Mouse (Mus musculus): Measurements from ENCODE around the gene Btg2. TPM values are rescaled to one million over a fixed set of nuclear protein-coding genes. Genes with fewer than 3 reads are reported as not detected.
A peak's percentile ranks its signal among the peaks of the same experiment; 100 is the strongest.

Gene Btg2
- polyA plus RNA-seq, 1 experiment from 2014 or later, result 82.6 TPM

DNA sequence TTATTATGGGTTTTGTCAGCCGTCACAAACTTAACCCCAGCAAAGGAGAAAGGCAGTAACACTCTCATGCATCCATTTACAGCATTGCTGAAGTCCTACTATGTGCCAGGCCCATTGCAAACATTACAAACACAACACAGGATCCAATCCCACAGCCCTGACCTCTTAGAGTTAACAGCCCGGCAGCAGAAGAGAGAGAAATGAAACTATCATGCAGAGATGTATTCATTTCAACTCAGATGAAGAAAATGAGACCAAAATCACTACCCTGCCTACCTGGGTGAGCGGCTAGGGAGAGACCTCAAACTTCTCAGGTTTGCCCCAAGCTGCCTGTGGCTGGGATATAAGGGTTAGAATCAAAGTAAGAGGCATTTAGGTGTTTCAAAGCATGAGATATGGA, 12.4 kb downstream of the Btg2 start:
- Histone ChIP-seq H3K9ac (ENCODE audit: low read length) (no peak overlapping the region), H3K4me1 (ENCODE audit: control insufficient read depth, insufficient read depth, low read length) (peaks cover 64% of the 10 kb centered on the region), H3K4me3 (ENCODE audit: low read depth, low read length) (no peak overlapping the region), H3K9me3 (replicated peaks; ENCODE audit: control insufficient read depth, low read length) (no peaks in the 10 kb centered on the region), H3K36me3 (ENCODE audit: control insufficient read depth, insufficient read depth, low read length) (no peaks in the 10 kb centered on the region), H3K27ac (ENCODE audit: low read depth, low read length) (peak overlapping the region; percentile 31; the same call in 1 of the 2 replicates), H3K27me3 (replicated peaks; ENCODE audit: control insufficient read depth, insufficient read depth, low read length) (no peaks in the 10 kb centered on the region), H3K4me2 (ENCODE audit: low read length) (no peak overlapping the region)
- DNase-seq (ENCODE audit: low spot score), result no peak
- 64% methylated on average over 3 of the region's 3 CpGs for WGBS
- ATAC-seq, result no peak

DNA sequence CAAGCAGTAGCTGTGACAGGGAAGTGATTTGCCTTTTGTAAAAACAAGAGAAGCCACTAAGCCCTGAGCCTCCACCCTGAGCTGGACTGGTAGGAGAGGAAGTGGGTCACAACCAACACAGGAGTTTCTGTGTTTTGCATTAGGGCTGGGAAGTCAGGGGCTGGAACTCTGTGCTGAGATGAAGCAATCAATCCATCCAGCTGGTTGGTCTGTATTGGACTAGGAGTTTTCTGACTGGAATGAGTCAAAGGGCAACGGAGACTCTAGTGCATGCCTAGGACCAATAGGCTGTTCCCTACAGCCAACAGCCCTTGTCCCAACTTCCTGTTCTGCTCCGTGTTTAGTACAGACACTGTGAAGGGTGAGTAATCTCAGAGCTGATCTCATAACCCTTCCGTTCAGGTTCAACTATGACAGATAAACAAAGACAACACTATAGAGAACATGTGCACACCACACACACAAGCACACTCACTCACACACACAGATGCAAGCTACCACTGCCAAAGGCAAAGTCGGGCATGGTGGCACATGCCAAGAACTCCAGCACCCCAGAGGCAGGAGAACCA, 13.6 kb downstream of the Btg2 start:
- H3K9me3 ChIP-seq (replicated peaks; ENCODE audit: control insufficient read depth, low read length), result no peaks in the 10 kb centered on the region
- 70% methylated on average over 4 of the region's 4 CpGs for WGBS
- H3K4me1 ChIP-seq (ENCODE audit: control insufficient read depth, insufficient read depth, low read length), result peaks cover 65% of the 10 kb centered on the region
- ATAC-seq (no peak), DNase-seq (ENCODE audit: low spot score) (no peak)
- H3K9ac ChIP-seq (ENCODE audit: low read length), result no peak overlapping the region
- no peak overlapping the region for H3K4me2 ChIP-seq (ENCODE audit: low read length)
- no peaks in the 10 kb centered on the region for H3K36me3 ChIP-seq (ENCODE audit: control insufficient read depth, insufficient read depth, low read length)
- H3K27me3 ChIP-seq (replicated peaks; ENCODE audit: control insufficient read depth, insufficient read depth, low read length), result no peaks in the 10 kb centered on the region
- H3K27ac ChIP-seq (ENCODE audit: low read depth, low read length), result peak overlapping the region; percentile 97
- no peak overlapping the region for H3K4me3 ChIP-seq (ENCODE audit: low read depth, low read length)

DNA sequence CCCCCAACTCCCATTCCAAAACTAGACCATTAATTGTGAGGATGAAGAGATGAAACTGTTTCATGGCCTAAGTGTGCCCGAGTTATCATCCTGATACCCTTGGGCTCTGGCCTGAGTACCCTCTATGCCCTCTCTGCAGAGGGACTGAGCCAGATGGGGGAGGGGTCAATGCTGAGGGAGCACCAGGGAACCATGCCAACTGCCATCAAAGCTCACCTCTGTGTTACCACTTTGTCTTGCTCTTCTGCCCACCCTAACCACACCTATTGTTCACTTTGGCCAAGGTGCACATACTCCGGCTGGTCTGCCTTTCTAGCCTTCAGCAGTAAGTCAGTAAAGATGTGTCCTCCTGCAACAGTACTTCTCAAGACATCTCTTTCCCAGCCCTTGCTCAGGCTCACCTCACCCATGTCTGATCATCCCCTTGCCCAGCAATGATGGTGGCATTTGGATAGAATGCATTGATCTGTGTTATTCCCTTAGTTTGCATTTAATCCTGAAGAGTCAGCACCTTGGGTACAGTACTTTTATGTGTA, 14.6 kb downstream of the Btg2 start:
- peak overlapping the region; percentile 97 for H3K27ac ChIP-seq (ENCODE audit: low read depth, low read length)
- ATAC-seq (no peak), DNase-seq (ENCODE audit: low spot score) (no peak)
- H3K27me3 ChIP-seq (replicated peaks; ENCODE audit: control insufficient read depth, insufficient read depth, low read length), result no peaks in the 10 kb centered on the region
- H3K9me3 ChIP-seq (replicated peaks; ENCODE audit: control insufficient read depth, low read length), result no peaks in the 10 kb centered on the region
- peak overlapping the region; percentile 37 for H3K4me2 ChIP-seq (ENCODE audit: low read length)
- no peaks in the 10 kb centered on the region for H3K36me3 ChIP-seq (ENCODE audit: control insufficient read depth, insufficient read depth, low read length)
- WGBS, result 44% methylated on average over 2 of the region's 2 CpGs
- peaks cover 64% of the 10 kb centered on the region for H3K4me1 ChIP-seq (ENCODE audit: control insufficient read depth, insufficient read depth, low read length)
- no peak overlapping the region for H3K4me3 ChIP-seq (ENCODE audit: low read depth, low read length)
- H3K9ac ChIP-seq (ENCODE audit: low read length), result peak overlapping the region; percentile 17

DNA sequence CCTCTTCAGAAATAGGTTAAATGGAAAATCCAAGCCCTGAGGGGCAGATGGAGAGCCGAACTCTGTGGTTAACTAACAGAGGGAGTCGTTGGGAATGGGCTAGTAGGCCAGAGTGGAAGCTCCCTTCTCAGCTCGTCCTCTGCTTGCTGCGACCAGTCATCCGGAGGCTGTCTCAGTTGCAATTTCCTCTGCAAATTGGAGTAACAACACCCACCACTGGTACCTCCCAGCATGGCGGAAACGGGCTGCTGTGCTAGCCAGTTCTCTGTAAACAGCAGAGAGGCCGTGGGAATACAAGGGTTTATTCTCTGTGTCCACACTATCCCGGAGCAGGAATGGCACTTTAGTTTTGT, 15.2 kb downstream of the Btg2 start:
- DNase-seq (ENCODE audit: low spot score), result no peak
- H3K9me3 ChIP-seq (replicated peaks; ENCODE audit: control insufficient read depth, low read length), result no peaks in the 10 kb centered on the region
- peak overlapping the region; percentile 97 for H3K27ac ChIP-seq (ENCODE audit: low read depth, low read length)
- no peaks in the 10 kb centered on the region for H3K36me3 ChIP-seq (ENCODE audit: control insufficient read depth, insufficient read depth, low read length)
- WGBS, result 2% methylated on average over 9 of the region's 9 CpGs
- H3K4me1 ChIP-seq (ENCODE audit: control insufficient read depth, insufficient read depth, low read length), result peaks cover 62% of the 10 kb centered on the region
- no peak overlapping the region for H3K4me3 ChIP-seq (ENCODE audit: low read depth, low read length)
- ATAC-seq, result peak; percentile 6; the same call in 1 of the 2 replicates
- H3K27me3 ChIP-seq (replicated peaks; ENCODE audit: control insufficient read depth, insufficient read depth, low read length), result no peaks in the 10 kb centered on the region
- H3K9ac ChIP-seq (ENCODE audit: low read length), result peak overlapping the region; percentile 17
- peak overlapping the region; percentile 37 for H3K4me2 ChIP-seq (ENCODE audit: low read length)

DNA sequence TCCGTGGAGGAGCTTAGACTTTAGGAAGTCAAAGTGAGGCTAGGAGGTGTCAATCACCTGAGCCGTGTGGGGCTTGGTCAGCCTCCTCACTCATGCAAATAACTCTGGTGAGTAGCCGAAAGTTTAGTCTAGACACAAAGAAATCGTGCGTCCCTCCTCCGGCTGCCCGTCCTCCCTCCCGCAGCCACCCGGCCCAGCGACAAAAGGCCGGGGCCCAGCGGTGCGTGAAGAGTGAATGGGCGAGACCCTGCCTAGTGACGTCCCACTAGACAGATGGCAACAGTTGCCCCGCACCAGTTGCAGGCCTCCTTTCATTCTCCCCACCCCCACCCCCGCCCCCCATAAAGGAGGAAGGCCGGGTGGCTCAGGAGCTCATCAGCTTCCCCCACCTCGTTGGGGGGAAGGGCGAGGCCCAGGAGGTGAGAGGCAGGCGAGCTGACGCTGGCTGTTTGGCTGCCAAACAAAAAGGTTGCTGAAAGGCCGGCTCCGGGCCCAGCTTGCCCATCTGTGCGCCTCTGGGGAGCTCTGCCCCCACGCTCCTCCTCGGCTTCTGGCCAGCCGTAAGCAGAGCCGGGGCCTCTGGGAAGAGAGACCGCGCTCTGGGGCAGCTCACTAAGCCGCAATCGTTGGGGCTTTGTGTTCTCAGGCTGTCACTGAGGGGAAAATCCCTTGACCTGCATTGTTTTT, 15.7 kb downstream of the Btg2 start:
- H3K4me3 ChIP-seq (ENCODE audit: low read depth, low read length), result no peak overlapping the region
- no peaks in the 10 kb centered on the region for H3K27me3 ChIP-seq (replicated peaks; ENCODE audit: control insufficient read depth, insufficient read depth, low read length)
- peak; percentile 78 for ATAC-seq
- no peaks in the 10 kb centered on the region for H3K36me3 ChIP-seq (ENCODE audit: control insufficient read depth, insufficient read depth, low read length)
- H3K9me3 ChIP-seq (replicated peaks; ENCODE audit: control insufficient read depth, low read length), result no peaks in the 10 kb centered on the region
- peak; percentile 96 for DNase-seq (ENCODE audit: low spot score)
- H3K4me2 ChIP-seq (ENCODE audit: low read length), result peak overlapping the region; percentile 37
- peak overlapping the region; percentile 97 for H3K27ac ChIP-seq (ENCODE audit: low read depth, low read length)
- H3K9ac ChIP-seq (ENCODE audit: low read length), result peak overlapping the region; percentile 17
- H3K4me1 ChIP-seq (ENCODE audit: control insufficient read depth, insufficient read depth, low read length), result peaks cover 62% of the 10 kb centered on the region
- WGBS, result under 1% methylated on average over 32 of the region's 33 CpGs

DNA sequence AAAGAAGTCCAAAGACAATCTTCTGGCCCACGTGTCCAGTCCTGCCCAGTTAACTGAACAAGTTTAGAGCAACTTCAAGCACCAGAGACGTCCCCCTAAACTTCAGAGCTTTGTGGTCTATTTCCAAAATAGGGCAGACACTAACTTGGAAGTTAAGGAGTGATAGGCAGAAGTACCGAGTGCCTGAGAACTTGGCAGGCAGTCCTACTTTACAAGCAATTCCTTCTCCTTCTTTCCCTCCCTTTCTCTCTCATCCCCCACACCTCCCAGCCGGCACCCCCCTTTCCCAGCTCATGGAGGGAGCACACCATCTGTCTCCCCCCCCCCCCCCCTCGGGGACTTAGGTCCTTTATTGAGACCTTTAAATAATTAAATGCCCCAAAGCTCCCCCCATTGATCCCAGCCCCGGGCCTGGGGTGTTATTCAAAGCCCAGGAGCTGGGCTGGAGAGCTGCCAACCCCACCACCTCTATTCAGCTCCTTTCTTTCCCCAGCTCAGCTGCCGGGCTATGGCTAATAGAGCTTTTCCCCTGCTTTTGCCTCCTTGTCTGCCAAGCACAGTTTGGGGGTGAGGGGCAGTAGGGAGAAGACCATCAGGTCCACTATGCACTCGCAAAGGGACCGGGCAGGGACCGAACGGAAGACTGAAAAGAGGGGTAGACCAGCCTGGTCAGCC, 16.4 kb downstream of the Btg2 start:
- peak overlapping the region; percentile 17; the same call in 1 of the 2 replicates for H3K9ac ChIP-seq (ENCODE audit: low read length)
- WGBS, result under 1% methylated on average over 9 of the region's 11 CpGs

DNA sequence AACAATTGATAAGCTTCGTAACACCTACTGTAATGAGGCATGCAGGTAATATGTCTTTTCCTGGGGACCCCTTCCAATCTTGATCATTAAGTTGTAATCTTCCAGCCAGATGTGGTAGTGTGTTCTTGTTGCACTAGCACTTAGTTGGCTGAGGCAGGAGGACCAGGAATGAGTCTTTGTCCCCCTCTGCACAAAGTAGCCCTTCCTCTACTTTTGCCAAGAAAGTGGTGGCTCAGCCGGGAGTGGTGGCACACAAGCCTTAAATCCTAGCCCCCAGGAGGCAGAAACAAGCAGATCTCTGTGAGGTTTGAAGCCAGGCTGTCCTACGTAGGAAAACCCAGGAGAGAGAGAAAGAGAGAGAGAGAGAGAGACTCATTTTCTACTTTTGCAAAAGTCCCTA, 17.0 kb downstream of the Btg2 start:
- H3K4me3 ChIP-seq (ENCODE audit: low read depth, low read length), result no peak overlapping the region
- H3K27me3 ChIP-seq (replicated peaks; ENCODE audit: control insufficient read depth, insufficient read depth, low read length), result no peaks in the 10 kb centered on the region
- no peak for ATAC-seq
- WGBS, result 23% methylated on average over 3 of the region's 3 CpGs
- no peaks in the 10 kb centered on the region for H3K36me3 ChIP-seq (ENCODE audit: control insufficient read depth, insufficient read depth, low read length)
- H3K9ac ChIP-seq (ENCODE audit: low read length), result peak overlapping the region; percentile 55; the same call in 1 of the 2 replicates
- peak overlapping the region; percentile 57 for H3K4me2 ChIP-seq (ENCODE audit: low read length)
- no peaks in the 10 kb centered on the region for H3K9me3 ChIP-seq (replicated peaks; ENCODE audit: control insufficient read depth, low read length)
- no peak for DNase-seq (ENCODE audit: low spot score)
- peaks cover 58% of the 10 kb centered on the region for H3K4me1 ChIP-seq (ENCODE audit: control insufficient read depth, insufficient read depth, low read length)
- H3K27ac ChIP-seq (ENCODE audit: low read depth, low read length), result peak overlapping the region; percentile 97

More for the DNA sequence above, 16.4 kb downstream of the Btg2 start:
- Histone ChIP-seq H3K27ac (ENCODE audit: low read depth, low read length) (peak overlapping the region; percentile 97), H3K4me2 (ENCODE audit: low read length) (peak overlapping the region; percentile 57), H3K36me3 (ENCODE audit: control insufficient read depth, insufficient read depth, low read length) (no peaks in the 10 kb centered on the region), H3K9me3 (replicated peaks; ENCODE audit: control insufficient read depth, low read length) (no peaks in the 10 kb centered on the region), H3K4me1 (ENCODE audit: control insufficient read depth, insufficient read depth, low read length) (peaks cover 62% of the 10 kb centered on the region), H3K4me3 (ENCODE audit: low read depth, low read length) (no peak overlapping the region), H3K27me3 (replicated peaks; ENCODE audit: control insufficient read depth, insufficient read depth, low read length) (no peaks in the 10 kb centered on the region)
- DNase-seq (ENCODE audit: low spot score), result peak; percentile 96
- peak; percentile 62 for ATAC-seq

DNA sequence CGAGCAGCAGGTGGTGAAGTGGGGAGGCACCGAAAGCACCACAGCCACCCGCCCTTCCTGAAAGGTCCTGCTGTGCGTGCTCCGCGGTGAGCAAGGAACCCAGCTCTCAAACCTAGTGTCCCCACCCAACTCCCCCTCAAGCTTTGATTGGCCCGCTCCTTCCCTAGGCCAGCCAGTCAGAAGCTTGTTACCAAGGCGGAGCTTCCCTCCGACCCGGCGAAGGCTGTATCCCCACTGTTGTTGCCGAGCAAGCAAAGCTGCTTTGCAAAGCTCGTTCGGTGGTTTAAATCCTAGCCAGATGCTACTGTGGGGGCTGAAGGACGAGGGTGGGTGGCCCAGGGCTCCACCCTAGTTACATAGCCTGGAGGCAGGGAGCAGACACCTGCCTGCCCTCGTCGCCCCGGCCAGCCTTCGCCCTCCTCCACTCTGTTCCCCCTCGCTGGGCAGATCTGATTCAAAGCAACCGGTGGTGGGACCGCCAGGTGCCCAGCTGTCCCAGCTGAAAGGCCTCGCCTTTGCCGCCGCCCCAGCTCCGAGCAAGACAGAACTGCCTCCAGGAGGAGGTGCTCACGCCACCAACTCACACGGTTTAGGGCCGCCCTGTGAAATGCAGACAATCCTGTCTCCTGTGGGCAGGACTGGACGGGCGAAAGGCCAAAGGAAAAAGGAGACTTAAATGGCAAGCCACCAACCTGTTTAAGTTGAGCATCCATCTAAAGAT, 17.9 kb downstream of the Btg2 start:
- peak overlapping the region; percentile 23 for H3K4me3 ChIP-seq (ENCODE audit: low read depth, low read length)
- no peaks in the 10 kb centered on the region for H3K36me3 ChIP-seq (ENCODE audit: control insufficient read depth, insufficient read depth, low read length)
- WGBS, result under 1% methylated on average over 31 of the region's 31 CpGs
- H3K4me2 ChIP-seq (ENCODE audit: low read length), result peak overlapping the region; percentile 57
- H3K4me1 ChIP-seq (ENCODE audit: control insufficient read depth, insufficient read depth, low read length), result peaks cover 50% of the 10 kb centered on the region
- H3K27ac ChIP-seq (ENCODE audit: low read depth, low read length), result peak overlapping the region; percentile 97
- peak overlapping the region; percentile 55 for H3K9ac ChIP-seq (ENCODE audit: low read length)
- H3K9me3 ChIP-seq (replicated peaks; ENCODE audit: control insufficient read depth, low read length), result no peaks in the 10 kb centered on the region
- no peaks in the 10 kb centered on the region for H3K27me3 ChIP-seq (replicated peaks; ENCODE audit: control insufficient read depth, insufficient read depth, low read length)
- DNase-seq (ENCODE audit: low spot score) (peak; percentile 97), ATAC-seq (peak; percentile 79)

All from forebrain, embryonic 14.5 days (tissue).